Mouse (Mus musculus) left cerebral cortex, adult 9 months (tissue): ENCODE data around the gene Ghrl.

Experiments used
- DNase-seq, 2 experiments: peaks; one replicate each; pipeline ENCODE4 v3.0.0; 2022; ENCODE audit warnings: low spot score in 2 of 2

The Ghrl gene

DNA sequence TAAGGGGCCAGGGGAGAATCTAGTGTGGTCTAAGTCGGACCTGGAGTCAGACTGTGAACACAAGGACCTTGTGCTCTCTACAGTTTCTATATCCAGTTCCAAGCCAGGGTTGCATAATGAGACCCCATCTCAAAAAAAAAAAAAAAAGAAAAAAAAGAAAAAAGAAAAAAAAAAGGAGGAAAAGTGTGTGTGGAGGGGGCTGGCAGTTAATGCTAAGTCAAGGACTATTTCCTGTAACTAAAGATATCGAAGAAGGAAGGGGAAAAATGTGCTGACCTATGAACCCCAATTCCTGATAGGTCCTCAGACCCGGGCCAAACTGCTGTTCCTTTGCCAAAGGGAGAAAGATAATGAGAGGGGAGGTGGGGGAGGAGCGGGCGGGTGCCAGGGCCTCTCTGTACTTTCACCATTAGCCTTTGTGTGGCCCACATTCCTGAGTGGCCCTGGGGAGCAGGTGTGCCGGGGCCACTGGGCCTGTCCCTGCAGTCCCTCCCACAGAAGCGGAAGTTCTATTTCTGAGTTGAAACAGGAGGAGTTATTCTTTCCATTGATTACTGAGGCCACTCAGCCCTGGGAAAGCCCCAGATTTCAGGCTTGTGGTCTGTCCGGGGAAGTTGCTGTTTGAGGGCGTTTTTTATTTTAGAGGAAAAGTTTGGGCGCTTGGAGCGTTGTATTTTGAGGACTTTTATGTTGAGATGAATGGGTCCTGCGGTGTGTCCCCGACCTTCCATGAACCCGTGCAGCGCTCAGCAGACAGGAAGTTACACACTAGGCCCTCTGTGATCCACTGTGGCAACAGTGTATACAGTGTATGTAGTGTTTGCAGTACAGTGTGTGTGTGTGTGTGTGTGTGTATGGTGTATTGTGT lies 51.2 kb downstream of the Ghrl start:
- DNase-seq, result no peak

DNA sequence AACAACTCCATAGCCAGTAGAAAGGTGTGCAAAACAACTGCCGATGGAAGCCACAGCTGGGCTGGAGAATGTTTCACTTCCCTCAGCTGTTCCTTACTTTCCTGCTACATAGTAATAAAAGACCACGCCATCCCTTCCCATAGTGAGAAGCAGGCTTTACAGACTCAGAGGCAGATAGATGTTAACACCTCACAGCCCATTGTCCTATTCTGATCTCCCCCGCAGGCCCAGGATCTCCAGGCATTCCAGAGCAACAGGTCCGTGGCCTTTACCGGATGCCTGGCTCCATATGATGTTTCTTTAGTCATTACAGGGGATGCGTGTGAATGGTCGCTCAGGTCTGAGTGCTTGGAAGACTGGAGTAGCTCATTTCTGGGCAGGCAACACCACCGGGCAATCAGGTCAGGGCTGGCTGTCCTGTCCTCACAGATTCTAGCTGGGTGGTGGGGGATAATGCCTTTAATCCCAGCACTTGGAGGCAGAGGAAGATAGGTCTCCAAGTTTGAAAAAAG lies 52.0 kb downstream of the Ghrl start:
- DNase-seq, result no peak
